Mouse (Mus musculus): ENCODE data around the gene Tfam.

DNA sequence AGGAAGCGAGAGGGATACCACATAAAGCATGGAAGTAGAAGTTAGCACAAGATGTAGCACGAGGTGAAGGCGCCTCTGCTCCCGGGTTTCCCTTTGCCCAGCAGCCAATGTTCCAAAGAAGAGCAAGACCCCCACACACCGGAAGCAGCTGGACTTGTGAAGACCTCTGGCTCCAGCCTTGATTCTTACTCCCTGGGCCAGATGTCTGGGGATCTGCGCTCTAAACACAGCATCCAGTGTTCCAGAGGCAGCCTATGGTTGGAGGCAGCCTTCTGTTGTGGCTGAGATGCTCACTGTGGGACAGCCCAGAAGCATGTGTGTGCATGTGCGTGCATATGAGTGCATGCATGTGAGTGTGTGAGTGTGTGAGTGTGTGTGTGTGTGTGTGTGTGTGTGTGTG, 43.4 kb downstream of the Tfam start:
- no peak for TF ChIP-seq EP300 (IDR thresholded peaks at IDR 0.05; ENCODE audit: low read depth)
- no peak for TF ChIP-seq CTCF (IDR thresholded peaks at IDR 0.05; ENCODE audit: low read depth)
